Mouse (Mus musculus) CH12.LX (cell line): ENCODE measurements around the gene Dpy30. TPM values are rescaled to one million over a fixed set of nuclear protein-coding genes. Genes with fewer than 3 reads are reported as not detected.

Source experiments
- DNase-seq: peaks from one replicate; pipeline ENCODE4 v3.0.0-alpha.2; 2013; ENCODE audit errors: extremely low read depth
- H3K27ac ChIP-seq: 2 replicates; pipeline ENCODE4 v1.5.1; 2012; ENCODE audit warnings: low read depth, mild to moderate bottlenecking, control low read depth, moderate library complexity; ENCODE audit not compliant: insufficient read depth
- H3K27me3 ChIP-seq: replicated peaks from 2 replicates; pipeline ENCODE3; 2012; ENCODE audit warnings: inconsistent platforms
- H3K36me3 ChIP-seq, 2 experiments: replicated peaks in 1 of 2; 2 replicates each; pipeline versions ENCODE3 to v1.6.1; 2012; ENCODE audit warnings: inconsistent platforms in 1 of 2, low read length in 1 of 2, mild to moderate bottlenecking in 1 of 2, mixed read lengths in 1 of 2, moderate library complexity in 1 of 2; ENCODE audit not compliant: control insufficient read depth in 1 of 2, insufficient read depth in 1 of 2
- H3K4me1 ChIP-seq, 2 experiments: 2 replicates each; pipeline ENCODE4 v1.6.1; 2012; ENCODE audit warnings: inconsistent platforms in 1 of 2, moderate library complexity in 1 of 2; ENCODE audit not compliant: insufficient read depth in 2 of 2, control insufficient read depth in 1 of 2
- H3K4me2 ChIP-seq: 2 replicates; pipeline ENCODE4 v1.6.1; 2012; ENCODE audit warnings: low read depth, mild to moderate bottlenecking, control low read depth; ENCODE audit not compliant: poor library complexity, insufficient read depth, severe bottlenecking
- H3K4me3 ChIP-seq, 3 experiments: fragments of 150-350 bp in 1 of 3; sonication (generic) in 1 of 3; replicated peaks in 1 of 3; 2 replicates each; pipeline versions ENCODE3 to v1.5.1; 2011 to 2012; ENCODE audit warnings: low read depth in 2 of 3, low read length in 2 of 3, mild to moderate bottlenecking in 2 of 3, moderate library complexity in 2 of 3, control low read depth in 1 of 3, improper control_type of control experiment in 1 of 3, inconsistent platforms in 1 of 3, mixed read lengths in 1 of 3; ENCODE audit not compliant: poor library complexity in 1 of 3
- H3K79me2 ChIP-seq: replicated peaks from 2 replicates; pipeline ENCODE4 v1.6.1; 2012; ENCODE audit warnings: mild to moderate bottlenecking, moderate library complexity; ENCODE audit not compliant: control insufficient read depth, poor library complexity, insufficient read depth, severe bottlenecking; ENCODE audit errors: extremely low read depth
- H3K9ac ChIP-seq: 2 replicates; pipeline ENCODE4 v1.6.1; 2012; ENCODE audit warnings: low read depth, mild to moderate bottlenecking, control low read depth, moderate library complexity; ENCODE audit not compliant: insufficient read depth
- H3K9me3 ChIP-seq: replicated peaks from 2 replicates; pipeline ENCODE3; 2012; ENCODE audit warnings: low read length, inconsistent platforms, mixed read lengths
- BHLHE40 ChIP-seq: IDR thresholded peaks from 2 replicates; pipeline ENCODE4 v1.6.1; 2011; ENCODE audit warnings: mild to moderate bottlenecking, low read depth, low read length, improper control_type of control experiment
- CHD2 ChIP-seq: IDR thresholded peaks from 2 replicates; pipeline ENCODE4 v1.6.1; 2011; ENCODE audit warnings: low read length, improper control_type of control experiment
- E2F4 ChIP-seq: IDR thresholded peaks from 2 replicates; pipeline ENCODE4 v1.6.1; 2011; ENCODE audit warnings: low read depth, low read length, improper control_type of control experiment; ENCODE audit not compliant: insufficient replicate concordance
- EP300 ChIP-seq: IDR thresholded peaks from 2 replicates; pipeline ENCODE4 v1.6.1; 2011; ENCODE audit warnings: low read length, improper control_type of control experiment
- ETS1 ChIP-seq: conservative IDR thresholded peaks from 2 replicates; pipeline ENCODE4 v1.6.1; 2012; ENCODE audit warnings: low read depth, mild to moderate bottlenecking, inconsistent platforms, low read length, improper control_type of control experiment, moderate library complexity
- GABPA ChIP-seq: IDR thresholded peaks from 2 replicates; pipeline ENCODE4 v1.6.1; 2012; ENCODE audit warnings: low read depth, low read length, improper control_type of control experiment, inconsistent platforms; ENCODE audit not compliant: insufficient replicate concordance
- HCFC1 ChIP-seq: IDR thresholded peaks from 2 replicates; pipeline ENCODE4 v1.6.1; 2012; ENCODE audit warnings: low read depth, mild to moderate bottlenecking, inconsistent platforms, low read length, improper control_type of control experiment
- JUND ChIP-seq: conservative IDR thresholded peaks from 2 replicates; pipeline ENCODE4 v1.6.1; 2011; ENCODE audit warnings: low read depth, low read length, improper control_type of control experiment
- MAX ChIP-seq: IDR thresholded peaks from 2 replicates; pipeline ENCODE4 v1.6.1; 2011; ENCODE audit warnings: low read length, improper control_type of control experiment
- MAZ ChIP-seq: IDR thresholded peaks from 2 replicates; pipeline ENCODE4 v1.6.1; 2012; ENCODE audit warnings: low read depth, mild to moderate bottlenecking, inconsistent platforms, low read length, improper control_type of control experiment, moderate library complexity
- MEF2A ChIP-seq: IDR thresholded peaks from 2 replicates; pipeline ENCODE4 v1.6.1; 2014; ENCODE audit warnings: low read depth, mild to moderate bottlenecking, inconsistent platforms, low read length, improper control_type of control experiment, borderline replicate concordance
- MXI1 ChIP-seq: IDR thresholded peaks from 2 replicates; pipeline ENCODE4 v1.6.1; 2011; ENCODE audit warnings: mild to moderate bottlenecking, low read depth, low read length, improper control_type of control experiment
- NELFE ChIP-seq: IDR thresholded peaks from 2 replicates; pipeline ENCODE4 v1.6.1; 2011; ENCODE audit warnings: low read depth, low read length, improper control_type of control experiment
- PAX5 ChIP-seq: IDR thresholded peaks from 2 replicates; pipeline ENCODE4 v1.6.1; 2012; ENCODE audit warnings: low read length, inconsistent platforms, mixed read lengths
- POLR2A ChIP-seq: IDR thresholded peaks from 2 replicates; pipeline ENCODE4 v1.6.1; 2011; ENCODE audit warnings: low read depth, mild to moderate bottlenecking, improper control_type of control experiment, low read length
- POLR2AphosphoS2 ChIP-seq: IDR thresholded peaks from 2 replicates; pipeline ENCODE4 v1.6.1; 2011; ENCODE audit warnings: low read depth, low read length, improper control_type of control experiment
- RAD21 ChIP-seq: IDR thresholded peaks from 2 replicates; pipeline ENCODE4 v1.6.1; 2011; ENCODE audit warnings: low read depth, mild to moderate bottlenecking, low read length, improper control_type of control experiment, moderate library complexity
- RCOR1 ChIP-seq: conservative IDR thresholded peaks from 2 replicates; pipeline ENCODE4 v1.6.1; 2012; ENCODE audit warnings: low read depth, mild to moderate bottlenecking, inconsistent platforms, low read length, improper control_type of control experiment
- SIN3A ChIP-seq: IDR thresholded peaks from 2 replicates; pipeline ENCODE4 v1.6.1; 2012; ENCODE audit warnings: low read length, improper control_type of control experiment, inconsistent platforms
- SMC3 ChIP-seq: IDR thresholded peaks from 2 replicates; pipeline ENCODE4 v1.6.1; 2011; ENCODE audit warnings: low read depth, low read length, improper control_type of control experiment
- TBP ChIP-seq: conservative IDR thresholded peaks from 2 replicates; pipeline ENCODE4 v1.6.1; 2011; ENCODE audit warnings: low read depth, low read length, improper control_type of control experiment
- UBTF ChIP-seq: IDR thresholded peaks from 2 replicates; pipeline ENCODE4 v1.6.1; 2012; ENCODE audit warnings: low read depth, mild to moderate bottlenecking, inconsistent platforms, low read length, improper control_type of control experiment, moderate library complexity
- USF2 ChIP-seq: conservative IDR thresholded peaks from 2 replicates; pipeline ENCODE4 v1.6.1; 2011; ENCODE audit warnings: low read depth, low read length, improper control_type of control experiment
- ZMIZ1 ChIP-seq: IDR thresholded peaks from 2 replicates; pipeline ENCODE4 v1.6.1; 2012; ENCODE audit warnings: low read depth, mild to moderate bottlenecking, inconsistent platforms, low read length, improper control_type of control experiment
- ZNF384 ChIP-seq: IDR thresholded peaks from 2 replicates; pipeline ENCODE4 v1.6.1; 2012; ENCODE audit warnings: low read depth, low read length, improper control_type of control experiment, inconsistent platforms
- dilution Hi-C: fragments of 300-500 bp; cut with MboI; formaldehyde crosslinking; loops from 2 replicates; pipeline ENCODE4 v1.14.3; 2020; ENCODE audit warnings: low sequenced_read_pairs; ENCODE audit not compliant: extremely low pct_unique_long_range_greater_than_20kb, extremely low pct_ligation_motif_present
- in situ Hi-C: fragments of 300-500 bp; cut with MboI; formaldehyde crosslinking; loops from 3 replicates; pipeline ENCODE4 v1.14.3; 2019; ENCODE audit warnings: low sequenced_read_pairs, low pct_ligation_motif_present, low pct_unique_long_range_greater_than_20kb, mixed read lengths
- polyA plus RNA-seq: library from polyadenylated mRNA; unstranded; fragments of >175 nt; gene quantifications from 2 replicates; pipeline ENCODE4 v1.2.1, GENCODE M21; 2012; ENCODE audit warnings: low read depth; ENCODE audit not compliant: insufficient read length
- total RNA-seq, 2 experiments: library from RNA; depleted of rRNA; stranded (reverse); fragments of 300-350 nt in 1 of 2; fragments of >200 nt in 1 of 2; gene quantifications; 2 replicates each; pipeline ENCODE4 v1.2.3; 2012 to 2014

The Dpy30 gene
- total RNA-seq (2012; rRNA removed), result 66.7 and 87.4 TPM in 2 replicates
- total RNA-seq (2014; rRNA removed), result 156 and 170 TPM in 2 replicates
- 184 and 244 TPM in 2 replicates for polyA plus RNA-seq

GRCm38 (mm10) chr17:74323844-74324243 lies at the start of gene Dpy30:
TSS of gene Dpy30 (minus strand) at chr17:74323944.
- in situ Hi-C loops, result loop anchor here (25.0 kb wide), 1 partner anchor 312 kb away; no protein-coding TSS in a partner anchor
- no peak within 1 kb of the TSS for H3K27ac ChIP-seq
- TF ChIP-seq E2F4 (no peak), ZMIZ1 (no peak), SMC3 (no peak), MEF2A (no peak), POLR2A (no peak), UBTF (no peak), BHLHE40 (no peak), RCOR1 (no peak), TBP (no peak), PAX5 (no peak), HCFC1 (no peak), CHD2 (no peak), MAX (no peak), MXI1 (no peak), ZNF384 (no peak)
- TF ChIP-seq, all 38 proteins: peak for 0
- no peaks in the 10 kb centered on the region for H3K9me3 ChIP-seq
- no peaks in the 10 kb centered on the region for H3K79me2 ChIP-seq
- no peaks in the 10 kb centered on the region for H3K36me3 ChIP-seq
- H3K27me3 ChIP-seq, result no peaks in the 10 kb centered on the region
- no peak within 1 kb of the TSS for H3K4me3 ChIP-seq
- no peak for DNase-seq
- H3K4me1 ChIP-seq, result no peaks in the 10 kb centered on the region
- dilution Hi-C loops, result no loop called here
- no peak within 1 kb of the TSS for H3K9ac ChIP-seq
- H3K4me2 ChIP-seq, result no peak within 1 kb of the TSS

DNA sequence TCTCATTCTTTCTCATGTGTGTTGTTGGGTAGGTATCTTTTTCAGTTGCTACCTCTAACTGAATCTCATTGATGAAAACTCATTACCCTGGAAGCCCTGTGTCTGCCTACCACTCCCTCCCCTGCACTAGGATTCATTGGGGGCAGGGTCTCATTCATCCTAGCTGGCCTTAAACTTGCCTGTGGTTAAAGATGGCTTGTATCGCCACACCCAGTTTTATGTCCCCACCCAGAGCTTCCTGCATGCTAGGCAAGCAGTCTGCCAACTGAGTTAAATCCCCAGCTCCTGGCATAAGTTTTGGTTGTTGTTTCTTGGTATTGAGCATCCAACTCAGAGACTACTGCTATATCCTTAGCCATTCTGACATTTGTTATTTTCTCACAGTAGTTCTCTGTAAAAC lies 39.8 kb upstream of the Dpy30 start:
- H3K4me2 ChIP-seq, result no peak overlapping the region
- H3K4me1 ChIP-seq, result no peaks in the 10 kb centered on the region
- H3K79me2 ChIP-seq, result no peaks in the 10 kb centered on the region
- no peak overlapping the region for H3K27ac ChIP-seq
- no peaks in the 10 kb centered on the region for H3K9me3 ChIP-seq
- no peaks in the 10 kb centered on the region for H3K27me3 ChIP-seq
- dilution Hi-C loops, result no loop called here
- no peak overlapping the region for H3K9ac ChIP-seq
- peaks cover 6 to 53% of the 10 kb centered on the region in 2 experiments for H3K36me3 ChIP-seq
- DNase-seq, result no peak
- no peak overlapping the region for H3K4me3 ChIP-seq
- in situ Hi-C loops, result no loop called here
- TF ChIP-seq NELFE (no peak), EP300 (no peak), USF2 (no peak), MAZ (no peak), RAD21 (no peak), ETS1 (no peak), JUND (no peak), TBP (no peak), SIN3A (no peak), HCFC1 (no peak), MXI1 (no peak), ZMIZ1 (no peak), POLR2AphosphoS2 (no peak), PAX5 (no peak), GABPA (no peak), E2F4 (no peak), POLR2A (no peak)
